Mouse (Mus musculus) stomach, postnatal 0 days (tissue): ENCODE measurements around the gene Ggt5.

Source experiments
- CTCF ChIP-seq: IDR thresholded peaks from 2 replicates; pipeline ENCODE4 v1.5.1; 2016; ENCODE audit warnings: antibody characterized with exemption, low read depth, mild to moderate bottlenecking, moderate library complexity
- EP300 ChIP-seq: optimal IDR thresholded peaks from 2 replicates; pipeline ENCODE3; 2016; ENCODE audit warnings: antibody characterized with exemption

GRCm38 (mm10) chr10:75646406-75646805 lies 57.3 kb downstream of the Ggt5 start:
- TF ChIP-seq CTCF (no peak), EP300 (no peak)
